Mouse (Mus musculus): ENCODE data around the gene Ghdc.

The Ghdc gene

DNA sequence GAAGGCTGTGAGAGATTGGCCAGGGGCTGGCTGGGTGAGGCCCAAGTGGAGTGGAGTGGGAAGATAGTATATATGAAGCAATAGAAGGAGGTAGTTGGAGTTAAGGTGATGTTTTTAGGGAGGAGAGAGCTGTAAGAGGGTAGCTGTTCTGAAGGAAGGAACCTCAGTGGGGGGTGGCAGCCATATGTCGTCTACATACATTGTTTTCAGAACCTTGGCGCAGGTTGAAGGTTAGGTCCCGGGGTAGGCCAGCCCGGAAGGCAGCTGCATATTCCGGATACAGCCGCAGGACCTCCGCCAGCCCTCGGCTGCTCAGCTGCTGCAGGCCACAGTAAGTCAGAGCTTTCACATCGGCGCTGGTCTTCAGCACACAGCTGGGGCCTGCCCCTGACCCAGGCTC, 24.2 kb downstream of the Ghdc start:
- DNase-seq (ENCODE audit: low spot score), result no peak

DNA sequence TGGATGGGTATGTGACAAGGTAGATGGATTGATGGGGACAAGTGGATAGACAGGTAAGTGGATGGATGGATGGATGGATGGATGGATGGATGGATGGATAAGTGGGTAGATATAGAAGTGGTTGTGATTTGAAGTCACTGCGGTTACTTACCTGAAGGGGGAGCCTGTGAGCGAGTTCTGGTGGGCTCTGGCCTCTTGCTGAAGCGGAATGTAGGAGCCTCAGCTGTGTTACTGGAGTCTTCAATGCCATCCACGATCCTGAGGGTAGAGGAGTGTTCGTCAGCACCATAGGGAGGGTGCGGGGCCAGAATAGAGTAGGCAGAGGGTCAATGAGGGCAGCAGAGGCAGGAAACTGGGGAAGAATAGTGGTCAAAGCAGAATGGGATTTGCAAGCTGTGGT, 25.7 kb downstream of the Ghdc start:
- no peak for DNase-seq (ENCODE audit: low spot score)

DNA sequence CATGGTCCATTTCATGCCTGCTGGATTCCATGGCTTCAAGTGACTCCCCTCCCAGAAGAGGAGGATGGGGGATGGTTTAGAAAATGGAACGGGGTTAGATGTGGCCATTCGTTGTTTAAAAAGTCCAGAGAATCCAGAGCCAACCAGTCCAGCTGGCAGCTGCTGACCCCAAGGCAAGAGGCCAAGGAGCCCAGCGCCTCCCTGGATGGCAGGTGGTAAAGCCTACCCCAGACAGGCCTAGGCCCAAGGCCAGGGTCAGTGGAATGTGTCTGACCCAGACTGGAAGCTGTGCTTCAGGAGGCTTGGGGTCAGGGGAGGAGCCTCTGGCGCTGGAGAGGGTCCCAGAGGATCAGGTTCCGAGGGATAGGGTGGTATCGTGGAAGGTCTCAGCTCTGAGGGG, 29.4 kb downstream of the Ghdc start:
- peak; percentile 53 for DNase-seq (ENCODE audit: low spot score)

DNA sequence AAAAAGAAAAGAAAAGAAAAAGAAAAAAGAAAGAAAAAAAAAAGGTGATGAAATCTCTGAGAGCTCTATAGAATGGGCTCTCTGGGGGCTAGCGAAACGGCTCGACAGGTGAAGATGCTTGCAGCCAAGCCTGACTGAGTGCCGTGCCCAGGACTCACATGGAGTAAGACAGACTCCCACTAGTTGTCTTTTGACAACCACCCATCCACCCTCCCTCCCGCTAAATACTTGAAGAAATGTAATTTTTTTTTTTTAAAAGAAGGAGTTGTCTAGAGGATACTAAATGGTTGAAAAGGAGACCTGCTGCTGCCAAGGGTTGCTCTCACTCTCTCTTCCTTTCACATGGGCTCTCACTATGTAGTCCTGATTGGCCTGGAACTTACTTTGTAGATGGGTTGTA, 32.0 kb downstream of the Ghdc start:
- no peak for DNase-seq (ENCODE audit: low spot score)

DNA sequence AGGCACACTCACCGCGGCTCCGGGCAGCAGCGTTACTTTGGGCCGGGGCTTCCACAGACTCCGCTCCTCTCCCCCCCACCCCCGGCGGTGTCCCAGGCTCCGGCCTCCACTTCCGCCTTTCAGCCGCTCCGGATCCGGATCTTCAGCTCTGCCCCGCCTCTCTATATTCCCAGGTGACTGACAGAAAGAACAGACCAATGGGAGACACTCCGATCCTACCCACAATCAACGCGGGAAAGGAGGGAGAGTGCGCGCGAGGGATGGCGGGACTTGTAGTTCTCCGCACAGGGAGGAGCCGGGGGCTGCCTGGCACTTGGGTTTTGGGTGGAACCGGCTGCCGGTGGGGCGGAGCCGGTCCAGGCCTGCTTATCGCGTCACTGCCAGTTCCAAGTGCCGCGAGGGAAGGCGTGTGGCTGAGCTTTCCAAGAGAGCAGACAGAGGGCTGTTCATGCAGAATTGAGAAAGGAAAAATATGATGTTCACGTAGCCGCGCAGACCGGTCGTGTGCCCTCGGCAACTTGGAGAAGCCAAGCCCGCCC, 32.6 kb downstream of the Ghdc start, which contains the start of gene Rab5c:
TSS of gene Rab5c (minus strand) at position 150 of the 539 bp plus-strand sequence.
- peak; percentile 100 for DNase-seq (ENCODE audit: low spot score)

DNA sequence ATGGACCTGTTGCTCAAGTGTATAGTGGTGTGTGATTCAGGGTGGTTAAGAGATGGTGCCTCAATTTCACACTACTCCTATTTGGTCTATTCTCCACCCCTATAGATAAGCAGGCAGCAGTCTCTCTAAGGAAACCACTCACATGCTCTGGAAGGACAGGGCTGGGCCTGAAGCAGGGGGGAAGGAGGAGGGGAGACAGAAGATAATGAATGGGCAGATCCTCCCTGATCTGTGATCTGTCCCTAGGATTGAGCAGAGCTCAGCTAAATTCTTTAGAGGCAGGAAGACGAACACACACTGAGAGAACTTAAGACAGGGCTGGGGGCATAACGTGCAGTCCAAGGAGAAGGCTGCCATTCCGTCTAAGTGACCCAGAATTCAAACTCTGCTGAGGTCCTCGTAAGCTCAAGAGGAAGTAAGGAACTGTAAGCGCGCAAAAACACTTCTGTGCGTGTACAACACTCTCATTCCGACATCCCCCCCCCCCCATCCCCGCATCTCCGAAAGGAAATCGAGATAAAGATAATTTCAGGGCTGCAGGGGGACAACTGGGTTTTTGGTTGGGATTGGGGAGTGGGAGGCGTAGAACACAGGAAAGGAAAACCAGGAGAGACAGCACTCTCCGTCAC, 33.5 kb downstream of the Ghdc start:
- DNase-seq (ENCODE audit: low spot score), result peak; percentile 28

DNA sequence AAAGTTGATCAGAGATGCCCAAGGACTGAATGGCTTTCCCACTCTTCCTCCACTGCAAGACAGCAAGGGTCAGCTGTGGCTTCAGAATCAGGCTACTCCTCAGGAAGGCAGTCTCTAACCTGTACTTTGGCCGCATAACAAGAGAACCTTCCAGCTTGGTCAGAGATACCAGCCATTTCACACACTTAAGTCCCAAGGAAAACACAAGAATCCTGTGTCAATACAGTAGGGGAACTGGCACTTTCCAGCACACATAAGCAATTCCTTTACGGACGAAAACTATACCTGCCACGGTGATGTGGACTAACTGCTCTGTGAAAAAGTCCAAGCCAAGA, 34.0 kb downstream of the Ghdc start:
- no peak for DNase-seq (ENCODE audit: low spot score)

DNA sequence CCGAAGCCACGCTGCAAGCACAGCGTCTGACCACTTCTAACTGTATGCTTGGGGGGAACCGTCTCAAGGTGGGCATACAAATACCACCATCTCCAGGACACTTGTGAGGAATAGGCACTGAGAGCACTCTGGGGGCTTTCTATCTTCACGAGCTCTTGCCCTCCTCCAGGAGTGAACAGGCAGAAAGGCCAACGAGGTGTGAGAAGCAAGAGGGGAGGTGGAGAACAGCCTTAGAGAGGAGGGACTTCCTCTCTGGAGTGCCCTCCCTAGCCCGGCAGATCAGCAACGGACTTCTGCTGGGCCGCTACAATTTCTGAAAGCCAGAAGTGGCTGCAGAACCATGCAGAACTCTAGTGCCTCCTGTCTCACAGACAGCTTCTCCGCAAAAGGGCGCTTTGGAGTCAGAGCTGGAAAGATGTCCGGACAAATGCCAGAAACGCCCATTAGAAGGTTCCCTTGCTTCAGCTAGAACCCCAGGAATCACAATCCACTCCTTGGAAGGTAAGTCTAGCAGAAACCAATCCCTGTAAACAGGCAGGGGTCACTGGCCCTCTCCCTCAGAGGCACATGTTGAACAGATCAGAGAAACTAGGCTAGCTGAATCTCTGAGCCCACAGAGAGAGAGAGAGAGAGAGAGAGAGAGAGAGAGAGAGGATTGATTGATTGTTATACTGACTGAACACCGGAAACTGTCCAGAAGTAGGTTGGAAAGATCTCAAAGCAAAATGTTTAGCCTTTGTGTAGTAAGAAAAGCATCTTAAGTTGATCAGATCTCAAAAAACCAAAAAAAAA, 34.6 kb downstream of the Ghdc start:
- peak; percentile 18 for DNase-seq (ENCODE audit: low spot score)

DNA sequence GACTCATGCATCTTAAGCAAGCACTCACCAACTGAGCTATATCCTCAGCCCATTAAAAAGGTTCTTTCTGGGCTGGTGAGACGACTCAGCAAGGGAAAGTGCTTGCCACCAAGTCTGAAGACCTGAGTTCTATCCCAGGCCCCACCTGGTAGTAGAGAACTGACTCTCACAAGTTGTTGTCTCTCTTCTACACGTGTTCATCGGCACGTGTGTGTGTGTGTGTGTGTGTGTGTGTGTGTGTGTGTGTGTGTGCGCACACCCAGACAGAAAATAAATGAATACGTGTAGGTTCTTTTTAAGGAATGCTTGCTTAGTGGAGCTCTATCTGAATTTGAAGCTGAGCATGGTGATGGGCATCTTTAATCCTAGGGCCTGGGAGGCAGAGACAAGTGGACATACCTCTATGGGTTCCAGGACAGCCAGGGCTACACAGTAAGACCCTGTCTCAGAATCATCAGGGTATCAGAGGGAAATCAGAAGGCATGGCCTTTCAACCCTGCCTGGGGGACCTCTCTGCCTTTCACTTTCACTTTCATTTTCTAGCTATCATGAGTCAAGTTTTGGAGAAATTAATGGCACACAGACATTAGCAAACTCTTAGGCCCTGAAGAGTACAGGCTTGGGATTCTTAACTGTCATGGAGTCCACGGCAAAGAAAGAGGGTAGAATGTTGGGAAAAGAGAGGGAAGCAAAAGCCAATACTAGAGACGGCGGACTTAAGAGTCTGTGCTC, 35.5 kb downstream of the Ghdc start:
- DNase-seq (ENCODE audit: low spot score), result peak; percentile 43

DNA sequence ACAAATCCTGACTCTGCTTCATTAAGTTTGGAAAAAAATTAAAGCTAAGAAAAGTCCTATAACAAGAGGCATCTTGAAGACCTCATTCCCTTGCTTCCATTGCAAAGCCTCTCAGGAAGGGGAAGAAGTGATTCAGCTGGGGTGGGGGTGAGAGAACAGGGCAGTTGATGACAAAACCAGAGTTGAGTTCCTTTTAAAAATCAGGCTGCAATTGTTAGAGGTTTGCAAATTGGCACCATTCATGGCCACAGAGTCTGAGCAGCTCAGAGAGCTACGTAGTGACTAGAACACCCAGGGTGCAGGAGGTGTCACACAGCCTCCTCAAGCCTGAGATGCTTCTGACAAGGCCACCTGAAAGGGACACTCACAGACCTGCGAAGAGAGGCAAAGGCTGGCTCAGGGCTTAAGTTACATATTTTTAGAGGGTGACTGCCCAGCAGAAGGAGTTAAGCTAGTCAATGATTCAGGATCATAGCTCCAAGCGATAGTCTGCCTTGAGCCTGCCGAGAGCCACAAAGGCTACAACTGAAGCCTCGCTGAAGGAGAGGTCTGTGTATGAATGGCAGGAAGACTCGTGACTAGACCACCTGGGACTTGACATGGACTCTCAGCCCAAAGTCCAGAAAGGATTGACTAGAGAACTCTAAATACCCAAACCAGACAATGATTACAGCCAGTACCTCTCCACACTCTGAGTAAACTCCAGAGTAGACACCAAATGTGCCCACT, 40.1 kb downstream of the Ghdc start:
- no peak for DNase-seq (ENCODE audit: low spot score)

DNA sequence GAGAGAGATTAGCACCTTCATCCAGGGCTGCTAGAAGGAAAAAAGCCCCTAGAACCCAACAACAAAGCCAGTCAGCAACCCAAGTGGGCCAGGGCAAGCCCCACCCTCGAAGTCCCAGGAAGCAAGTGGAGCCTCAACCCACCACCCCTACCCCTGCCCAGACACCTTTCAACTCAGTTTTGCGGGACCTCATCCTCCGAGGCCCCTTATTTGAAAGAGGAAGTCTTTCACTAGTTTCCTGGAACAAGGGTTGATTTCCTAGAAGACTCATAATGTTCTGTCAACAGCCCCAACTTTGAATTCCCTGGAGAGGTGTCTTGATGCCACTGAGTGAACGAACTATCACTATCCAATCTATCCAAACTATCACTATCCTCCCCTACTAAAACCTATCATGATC, 40.8 kb downstream of the Ghdc start:
- DNase-seq (ENCODE audit: low spot score), result no peak

DNA sequence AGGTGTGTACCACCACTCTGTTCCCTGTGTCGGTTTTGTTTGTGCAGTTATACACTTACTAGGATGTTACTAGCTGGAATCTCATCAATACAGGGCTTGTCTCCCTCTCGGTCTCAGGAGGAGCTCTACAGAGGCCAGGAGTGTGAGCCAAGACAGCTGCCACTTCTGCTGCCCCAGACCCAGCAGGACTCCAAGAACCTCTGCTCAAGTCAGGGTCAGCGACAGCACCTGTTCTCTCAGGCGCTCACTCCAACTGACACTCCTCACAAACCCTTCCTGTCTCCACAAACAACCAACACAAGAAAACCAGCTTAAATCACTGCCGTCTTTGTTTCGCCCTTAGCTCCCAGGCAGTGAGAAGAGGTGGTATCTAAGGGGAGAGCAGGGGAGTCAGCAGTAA, 42.2 kb downstream of the Ghdc start:
- no peak for DNase-seq (ENCODE audit: low spot score)

DNA sequence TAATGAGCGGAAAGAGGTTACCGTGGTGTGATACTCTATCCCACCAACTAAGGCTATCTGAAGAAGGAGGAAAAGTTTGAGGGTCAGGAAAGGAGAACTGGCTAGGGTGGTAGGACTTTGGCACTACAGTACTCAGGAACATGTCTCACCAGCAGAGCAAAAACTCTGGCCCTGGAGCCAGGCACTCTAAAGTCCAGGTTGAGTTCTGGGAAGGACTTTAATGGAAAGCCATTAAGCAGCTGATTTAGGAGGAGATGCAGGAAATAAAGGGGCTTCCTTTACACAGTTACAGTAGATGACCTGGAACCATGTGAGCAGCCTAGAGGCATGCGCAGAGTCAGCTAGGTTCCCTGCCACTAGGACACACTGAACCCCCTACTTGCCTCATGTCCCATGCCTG, 43.6 kb downstream of the Ghdc start:
- no peak for DNase-seq (ENCODE audit: low spot score)

DNA sequence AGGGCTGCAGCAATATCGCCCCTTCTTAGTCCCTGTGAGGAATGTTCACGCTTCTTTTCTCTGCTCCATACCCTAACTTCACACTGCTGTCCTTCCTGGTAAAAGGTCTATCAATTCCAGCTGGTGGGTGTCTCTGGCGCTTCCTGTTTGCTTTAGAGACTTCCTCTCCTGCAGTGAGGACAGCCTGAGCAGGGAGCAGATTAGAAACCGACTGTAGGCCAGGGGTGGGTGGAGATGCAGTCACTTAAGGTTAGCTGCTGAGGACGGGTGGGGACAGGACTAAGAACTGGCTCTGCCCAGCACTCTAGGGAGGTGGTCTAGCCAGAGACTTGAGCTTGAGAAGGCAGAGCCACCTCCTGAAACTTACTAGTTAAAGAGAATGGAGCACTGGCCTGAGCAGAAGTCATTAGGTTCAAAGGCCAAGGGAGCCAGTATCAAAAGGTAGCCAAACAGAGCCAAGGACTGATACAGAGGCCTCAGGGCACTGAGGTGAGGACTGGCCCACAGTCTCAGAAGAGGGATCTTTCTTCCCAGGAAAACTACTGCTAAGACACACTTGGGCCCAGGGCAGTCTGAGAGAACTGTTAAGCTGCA, 45.7 kb downstream of the Ghdc start:
- DNase-seq (ENCODE audit: low spot score), result no peak

DNA sequence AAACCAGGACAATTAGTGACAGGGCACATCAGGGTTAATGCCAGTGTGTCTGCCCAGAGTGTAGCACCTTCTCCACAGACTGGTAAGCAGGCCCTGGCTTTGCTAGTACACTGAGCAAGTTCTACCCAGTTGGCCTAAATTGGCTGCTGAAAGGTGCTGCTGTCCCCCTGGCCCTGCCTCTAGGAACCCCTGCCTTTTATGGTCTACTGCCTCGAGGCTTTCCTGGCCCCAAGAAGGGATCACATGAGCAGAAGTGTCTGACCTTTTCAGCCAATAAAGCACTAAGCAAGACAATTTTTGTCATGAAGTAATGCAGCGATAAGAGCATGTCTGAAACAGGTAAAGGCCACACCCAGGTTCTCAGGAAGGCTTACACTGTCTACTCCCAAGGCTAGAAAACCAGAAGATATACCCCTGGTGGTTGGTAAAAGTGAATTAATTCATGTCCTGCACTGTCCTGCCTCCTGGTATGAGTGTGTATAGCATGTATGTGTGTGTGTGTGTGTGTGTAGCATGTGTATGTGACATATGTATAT, 48.2 kb downstream of the Ghdc start:
- DNase-seq (ENCODE audit: low spot score), result no peak

DNA sequence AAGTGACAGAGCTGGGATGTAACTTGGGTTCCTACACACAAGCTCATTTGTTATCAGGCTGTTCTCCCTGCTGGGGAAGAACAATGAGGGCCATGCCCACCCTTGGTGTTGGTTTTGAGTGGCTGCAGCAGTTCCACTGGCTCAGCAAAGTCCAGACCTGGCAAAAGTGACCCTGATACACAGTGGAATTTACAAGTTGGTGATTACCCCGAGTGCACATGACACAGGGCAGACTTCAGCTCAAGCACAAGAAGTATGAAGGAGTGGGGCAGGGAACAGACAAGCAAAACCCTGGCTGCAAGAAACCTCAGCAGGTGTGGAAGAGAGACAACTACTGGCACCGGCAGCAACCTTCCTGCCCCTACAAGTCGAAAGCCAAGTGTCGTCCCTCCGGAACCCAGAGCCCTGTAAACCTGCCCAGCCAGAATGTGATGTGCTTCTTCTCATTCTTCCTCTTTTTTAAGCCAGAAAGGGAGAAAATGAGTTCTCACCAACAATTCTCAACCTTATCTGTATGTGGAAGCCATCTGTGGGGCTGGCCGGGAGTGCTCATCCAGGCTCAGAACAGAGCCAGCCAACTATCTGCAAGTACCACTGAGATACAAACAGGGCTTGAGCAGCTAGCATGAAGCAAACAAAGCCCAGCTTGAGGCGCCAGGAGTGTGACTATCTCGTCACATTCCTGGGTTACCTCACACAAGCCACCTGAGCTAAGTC, 48.8 kb downstream of the Ghdc start:
- no peak for DNase-seq (ENCODE audit: low spot score)

DNA sequence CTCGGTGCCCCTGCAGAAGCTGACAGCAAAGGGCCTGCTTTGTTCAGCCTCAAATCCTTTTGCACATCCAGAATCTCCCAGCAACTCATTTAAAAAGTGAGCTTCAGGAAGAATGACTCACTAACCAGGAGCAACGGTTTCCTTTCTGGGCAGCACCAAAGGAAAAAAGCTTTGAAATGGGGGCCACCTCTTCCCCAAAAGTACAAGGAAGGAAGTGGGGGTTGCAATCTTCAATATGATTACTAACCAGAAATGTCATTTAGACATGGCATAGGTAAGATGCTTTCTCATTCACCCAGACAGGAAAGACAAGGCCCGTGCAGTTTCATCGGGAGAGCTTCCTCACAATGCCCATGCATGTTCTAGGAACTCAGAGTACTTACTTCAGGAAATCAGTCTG, 49.5 kb downstream of the Ghdc start:
- no peak for DNase-seq (ENCODE audit: low spot score)

DNA sequence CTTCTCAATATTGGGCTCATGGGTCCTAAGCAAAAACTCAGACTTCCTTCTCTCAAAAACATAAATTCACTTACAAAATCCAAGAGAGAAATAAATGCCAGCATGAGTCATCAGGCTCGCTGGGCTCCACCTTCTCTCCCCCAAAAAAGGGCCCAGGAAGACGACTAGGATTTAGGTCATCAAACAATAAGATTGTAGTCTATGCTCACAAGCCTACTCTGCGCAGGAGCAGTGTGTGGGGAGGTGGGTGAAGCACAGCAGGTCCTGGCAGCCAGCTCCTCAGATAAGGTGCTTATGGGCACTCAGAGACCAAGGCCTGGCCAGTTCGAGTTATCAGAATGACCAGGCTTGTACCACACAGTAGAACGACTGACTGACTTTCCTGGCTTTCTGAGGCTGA, 50.4 kb downstream of the Ghdc start:
- peak; percentile 54 for DNase-seq (ENCODE audit: low spot score)

DNA sequence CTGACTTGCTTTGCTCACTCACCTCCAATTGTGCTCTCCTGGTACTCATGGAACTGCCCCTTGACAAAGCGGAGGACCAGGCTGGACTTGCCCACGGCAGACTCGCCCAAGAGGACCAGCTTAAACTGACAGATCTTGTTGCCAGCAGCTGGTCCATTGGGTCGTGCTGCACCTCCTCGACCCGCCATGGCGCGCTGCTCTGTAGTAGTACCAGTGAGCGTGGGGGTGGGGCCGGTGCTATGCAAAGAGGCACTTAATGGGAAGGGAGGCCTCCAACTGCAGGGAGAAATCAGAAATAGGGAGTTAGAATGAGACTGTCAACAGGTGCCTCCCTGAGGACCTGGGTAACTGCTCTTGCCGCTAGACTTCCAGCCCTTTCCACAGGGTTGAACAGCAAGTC, 50.9 kb downstream of the Ghdc start:
- no peak for DNase-seq (ENCODE audit: low spot score)

DNA sequence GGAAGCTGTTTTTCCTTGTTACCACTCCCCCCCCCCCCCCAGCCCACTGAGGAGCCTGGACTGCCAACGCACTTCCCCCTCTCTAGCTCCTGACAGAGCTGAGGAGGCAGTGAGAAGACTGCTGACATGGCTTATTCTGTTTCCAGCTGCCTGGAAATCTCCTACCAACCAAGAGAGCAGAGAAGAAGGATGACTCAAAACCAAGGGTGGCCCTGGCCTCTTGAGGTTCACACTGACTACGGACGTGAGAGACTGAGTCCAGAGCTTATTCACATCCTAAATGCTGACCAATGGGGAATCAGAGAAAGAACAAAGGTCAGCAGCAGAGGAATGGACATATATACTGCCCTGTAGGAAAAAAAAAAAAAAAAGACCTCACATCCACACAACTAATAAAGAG, 51.4 kb downstream of the Ghdc start:
- no peak for DNase-seq (ENCODE audit: low spot score)

DNA sequence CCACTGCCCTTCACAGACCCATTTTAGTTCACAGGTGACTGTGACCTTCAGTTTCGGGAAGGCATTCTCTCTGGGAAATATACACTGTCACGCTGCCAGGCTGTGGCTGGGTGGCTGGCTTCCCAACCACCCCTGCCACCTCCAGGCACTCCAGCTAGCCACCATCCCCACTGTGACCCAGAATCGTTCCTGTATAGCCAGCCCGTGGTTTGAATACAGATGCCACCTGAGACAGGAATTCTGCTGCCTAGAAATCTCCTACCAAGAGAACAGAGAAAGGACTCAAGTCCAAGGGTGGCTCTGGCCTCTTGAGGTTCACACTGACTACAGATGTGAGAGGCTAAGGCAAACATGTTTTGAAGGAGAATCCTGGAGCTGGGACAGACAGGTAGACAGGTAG, 51.9 kb downstream of the Ghdc start:
- DNase-seq (ENCODE audit: low spot score), result no peak

Data from adipocyte (in vitro differentiated cells).